Mouse (Mus musculus) intestine, postnatal 0 days (tissue): Measurements from ENCODE around the gene Prokr1. TPM values are rescaled to one million over a fixed set of nuclear protein-coding genes. Genes with fewer than 3 reads are reported as not detected.
"Not testable (repeated sequence)": the region's sequence is repeated elsewhere in the genome, so short reads cannot be mapped to it uniquely, and the experiment has no call there.

Source experiments
- ATAC-seq: fragments of 200-750 bp; cut with Nextera tagmentation; 2 replicates; pipeline ENCODE4 v1.8.0; 2017; ENCODE audit warnings: mild to moderate bottlenecking, moderate TSS enrichment, moderate library complexity
- H3K27ac ChIP-seq: fragments of 300-500 bp; sonication (generic); 2 replicates; pipeline ENCODE4 v1.5.1; 2014; ENCODE audit warnings: mild to moderate bottlenecking, low read depth, low read length, moderate library complexity
- H3K27me3 ChIP-seq: fragments of 300-500 bp; sonication (generic); replicated peaks from 2 replicates; pipeline ENCODE4 v1.6.1; 2014; ENCODE audit warnings: low read length, mixed read lengths; ENCODE audit not compliant: control insufficient read depth, insufficient read depth
- H3K36me3 ChIP-seq: fragments of 300-500 bp; sonication (generic); 2 replicates; pipeline ENCODE4 v1.6.1; 2014; ENCODE audit warnings: mild to moderate bottlenecking, moderate library complexity; ENCODE audit not compliant: control insufficient read depth, insufficient read depth
- H3K4me1 ChIP-seq: fragments of 300-500 bp; sonication (generic); replicated peaks from 2 replicates; pipeline ENCODE4 v1.6.1; 2014; ENCODE audit warnings: antibody characterized with exemption, low read length, mixed read lengths; ENCODE audit not compliant: control insufficient read depth, insufficient read depth
- H3K4me2 ChIP-seq: fragments of 300-500 bp; sonication (generic); replicated peaks from 2 replicates; pipeline ENCODE4 v1.6.1; 2014; ENCODE audit warnings: low read depth, mild to moderate bottlenecking, moderate library complexity
- H3K4me3 ChIP-seq: fragments of 300-500 bp; sonication (generic); 2 replicates; pipeline ENCODE4 v1.5.1; 2014; ENCODE audit warnings: low read depth, low read length
- H3K9ac ChIP-seq: fragments of 300-500 bp; sonication (generic); 2 replicates; pipeline ENCODE4 v1.6.1; 2014; ENCODE audit warnings: mild to moderate bottlenecking, low read depth, low read length
- H3K9me3 ChIP-seq: fragments of 300-500 bp; sonication (generic); 2 replicates; pipeline ENCODE4 v1.6.1; 2016; ENCODE audit warnings: mixed run types; ENCODE audit not compliant: control insufficient read depth
- CTCF ChIP-seq: sonication (generic); IDR thresholded peaks from 2 replicates; pipeline ENCODE4 v1.5.1; 2016; ENCODE audit warnings: low read depth, mild to moderate bottlenecking, control low read depth, antibody characterized with exemption, moderate library complexity
- WGBS: fragments of 180-500 bp; shearing (Covaris S2); extraction: QIAGEN DNeasy Blood & Tissue Kit; methylation state at CpG from one replicate; pipeline ENCODE4 v1.1.7; 2014; 5-methylcytosine and 5-hydroxymethylcytosine counted together
- polyA plus RNA-seq: library from polyadenylated mRNA; unstranded; fragments of >200 nt; fragmentation: Nextera tagmentation; extraction: Ambion mirVana; gene quantifications from 2 replicates; pipeline ENCODE4 v1.2.1, GENCODE M21; 2015

The Prokr1 gene
- polyA plus RNA-seq, result 0.63 and 1.0 TPM in 2 replicates

GRCm38 (mm10) chr6:87590394-87591281 is at the start of gene Prokr1:
TSS of gene Prokr1 (minus strand) at chr6:87590743.
- H3K36me3 ChIP-seq, result no peaks in the 10 kb centered on the region
- no peaks in the 10 kb centered on the region for H3K9me3 ChIP-seq
- 0 out of 2 replicates have a peak, but pooled peaks cover 3% of the 10 kb centered on the region for H3K4me1 ChIP-seq
- peak; percentile 43 for ATAC-seq
- under 1% methylated on average over 34 of the region's 34 CpGs for WGBS
- no peak within 1 kb of the TSS for H3K9ac ChIP-seq
- H3K4me2 ChIP-seq, result peak within 1 kb of the TSS; percentile 92
- peaks cover 11% of the 10 kb centered on the region; the same call in 1 of the 2 replicates for H3K27me3 ChIP-seq
- no peak within 1 kb of the TSS for H3K27ac ChIP-seq
- H3K4me3 ChIP-seq, result peak within 1 kb of the TSS; percentile 46
- TF ChIP-seq CTCF, result no peak

GRCm38 (mm10) chr6:87638134-87638660 is 47.7 kb upstream of the Prokr1 start:
- Histone ChIP-seq H3K27me3 (no peaks in the 10 kb centered on the region), H3K9me3 (0 out of 2 replicates have a peak, but pooled peaks cover 5% of the 10 kb centered on the region), H3K36me3 (peaks cover 11% of the 10 kb centered on the region; the same call in 1 of the 2 replicates), H3K9ac (no peak overlapping the region), H3K27ac (no peak overlapping the region), H3K4me1 (no peaks in the 10 kb centered on the region), H3K4me3 (no peak overlapping the region), H3K4me2 (no peak overlapping the region)
- 40% methylated on average over 11 of the region's 11 CpGs for WGBS
- no peak for TF ChIP-seq CTCF
- no peak for ATAC-seq

- no peaks in the 10 kb centered on the region for H3K4me1 ChIP-seq
- H3K4me2 ChIP-seq, result no peak overlapping the region
- H3K9ac ChIP-seq, result no peak overlapping the region
- H3K9me3 ChIP-seq, result no peaks in the 10 kb centered on the region
- H3K4me3 ChIP-seq, result no peak overlapping the region
- no peak for TF ChIP-seq CTCF
- H3K36me3 ChIP-seq, result peaks cover 4% of the 10 kb centered on the region; the same call in 1 of the 2 replicates
- ATAC-seq, result no peak
- no peaks in the 10 kb centered on the region for H3K27me3 ChIP-seq
- WGBS, result 72% methylated on average over 4 of the region's 4 CpGs
- no peak overlapping the region for H3K27ac ChIP-seq
Measured at GRCm38 (mm10) chr6:87632176-87632575, 41.6 kb upstream of the Prokr1 start.

GRCm38 (mm10) chr6:87628936-87629335 is 38.4 kb upstream of the Prokr1 start:
- not testable (repeated sequence) for H3K36me3 ChIP-seq, H3K9ac ChIP-seq, H3K27me3 ChIP-seq, H3K4me2 ChIP-seq, H3K27ac ChIP-seq, H3K9me3 ChIP-seq, H3K4me3 ChIP-seq, H3K4me1 ChIP-seq
- WGBS, result 73% methylated on average over 13 of the region's 15 CpGs
- ATAC-seq, result peak; percentile 10; the same call in 1 of the 2 replicates

GRCm38 (mm10) chr6:87623151-87623550 is 32.6 kb upstream of the Prokr1 start:
- no peak for ATAC-seq
- H3K4me3 ChIP-seq, result no peak overlapping the region

GRCm38 (mm10) chr6:87621281-87621680 is 30.7 kb upstream of the Prokr1 start:
- 45% methylated on average over 3 of the region's 3 CpGs for WGBS

More at GRCm38 (mm10) chr6:87623151-87623550, 32.6 kb upstream of the Prokr1 start:
- Histone ChIP-seq H3K27me3 (no peaks in the 10 kb centered on the region), H3K36me3 (no peaks in the 10 kb centered on the region), H3K27ac (no peak overlapping the region), H3K4me1 (no peaks in the 10 kb centered on the region), H3K9me3 (no peaks in the 10 kb centered on the region), H3K9ac (no peak overlapping the region), H3K4me2 (no peak overlapping the region)
- no peak for TF ChIP-seq CTCF
- WGBS, result 95% methylated on average over 3 of the region's 3 CpGs

More at GRCm38 (mm10) chr6:87621281-87621680, 30.7 kb upstream of the Prokr1 start:
- H3K27ac ChIP-seq, result no peak overlapping the region
- no peaks in the 10 kb centered on the region for H3K36me3 ChIP-seq
- TF ChIP-seq CTCF, result no peak
- H3K27me3 ChIP-seq, result no peaks in the 10 kb centered on the region
- no peaks in the 10 kb centered on the region for H3K4me1 ChIP-seq
- H3K9ac ChIP-seq, result no peak overlapping the region
- no peak for ATAC-seq
- no peak overlapping the region for H3K4me2 ChIP-seq
- no peaks in the 10 kb centered on the region for H3K9me3 ChIP-seq
- no peak overlapping the region for H3K4me3 ChIP-seq
